Mouse (Mus musculus) embryonic fibroblast, embryonic 13.5 days (primary cell): ENCODE measurements at regions not wholly inside any gene's neighbourhood (a gene's known extent, or its start where the extent isn't known, plus 50 kb on each side); places are given as distances from the start of the nearest gene placed in this dataset.

ENCODE experiments used
- CTCF ChIP-seq: IDR thresholded peaks from 2 replicates; pipeline ENCODE4 v1.5.1; 2011; ENCODE audit warnings: mild to moderate bottlenecking, control low read depth, low read length, moderate library complexity, borderline replicate concordance; ENCODE audit not compliant: insufficient read depth
- POLR2A ChIP-seq: IDR thresholded peaks from 2 replicates; pipeline ENCODE4 v1.6.1; 2011; ENCODE audit warnings: low read depth, mild to moderate bottlenecking, control low read depth, low read length, moderate library complexity

- no peak for TF ChIP-seq CTCF
- no peak for TF ChIP-seq POLR2A
These were observed 88.3 kb upstream of the Dscam start for GRCm38 (mm10) chr16:97258821-97259220.
